Mouse (Mus musculus) cerebellum, adult 2 months (tissue): ENCODE results near the gene Mylk3.

Source experiments
- CTCF ChIP-seq: fragments of 200-500 bp; IDR thresholded peaks from 2 replicates; pipeline ENCODE4 v1.5.1; 2011; ENCODE audit warnings: low read depth, mild to moderate bottlenecking, control low read depth, low read length, moderate library complexity, borderline replicate concordance; ENCODE audit not compliant: insufficient read depth
- POLR2A ChIP-seq: fragments of 200-500 bp; IDR thresholded peaks from 2 replicates; pipeline ENCODE4 v1.6.1; 2011; ENCODE audit warnings: low read length, control low read depth, borderline replicate concordance; ENCODE audit not compliant: insufficient read depth

DNA sequence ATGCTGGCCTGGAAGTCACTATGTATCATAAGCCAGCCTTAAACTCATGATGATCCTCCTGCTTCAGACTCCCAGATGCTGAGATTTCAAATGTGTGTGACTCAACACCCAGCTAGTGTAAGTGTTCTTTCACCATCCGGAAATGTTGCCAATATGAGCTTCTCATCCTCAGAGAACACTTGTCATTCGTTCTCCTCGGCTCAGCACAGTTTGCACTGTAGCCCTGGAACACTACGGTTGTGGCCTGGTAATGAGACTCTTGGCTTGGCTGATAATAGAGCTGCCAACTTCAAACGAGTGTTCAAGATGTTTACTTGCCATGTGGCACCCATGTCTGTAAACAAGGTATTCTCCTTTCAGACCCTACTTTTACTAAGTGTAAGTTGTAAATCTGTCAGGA lies 82.6 kb downstream of the Mylk3 start:
- TF ChIP-seq CTCF = no peak
- TF ChIP-seq POLR2A = no peak
